Mouse (Mus musculus): ENCODE data around the gene Dusp1. TPM values are rescaled to one million over a fixed set of nuclear protein-coding genes. Genes with fewer than 3 reads are reported as not detected.

Gene Dusp1
- total RNA-seq, 2 experiments from 2014 or later, result 43.8 to 46.4 TPM

GRCm38 (mm10) chr17:26468102-26468894 lies 93.6 kb downstream of the Dusp1 start:
- DNase-seq (ENCODE audit: low spot score in 2 of 2), result no peak

GRCm38 (mm10) chr17:26467619-26468018 lies 94.3 kb downstream of the Dusp1 start:
- no peak for DNase-seq (ENCODE audit: low spot score in 2 of 2)

GRCm38 (mm10) chr17:26466741-26467150 lies 95.2 kb downstream of the Dusp1 start:
- peak; percentile 56 to 60 for DNase-seq (ENCODE audit: low spot score in 2 of 2)

GRCm38 (mm10) chr17:26464972-26465371 lies 97.0 kb downstream of the Dusp1 start:
- DNase-seq (ENCODE audit: low spot score in 2 of 2), result no peak

GRCm38 (mm10) chr17:26464481-26464880 lies 97.4 kb downstream of the Dusp1 start:
- no peak for DNase-seq (ENCODE audit: low spot score in 2 of 2)

- no peak for DNase-seq (ENCODE audit: low spot score in 2 of 2)
These were observed 97.9 kb downstream of the Dusp1 start for GRCm38 (mm10) chr17:26463984-26464383.

- DNase-seq (ENCODE audit: low spot score in 2 of 2), result no peak
These were observed 98.5 kb downstream of the Dusp1 start for GRCm38 (mm10) chr17:26463432-26463831.

GRCm38 (mm10) chr17:26462634-26463170 lies 99.2 kb downstream of the Dusp1 start:
- DNase-seq (ENCODE audit: low spot score in 2 of 2), result peak; percentile 49 to 65

- no peak for DNase-seq (ENCODE audit: low spot score in 2 of 2)
These were observed 103.9 kb downstream of the Dusp1 start for GRCm38 (mm10) chr17:26458049-26458448.

GRCm38 (mm10) chr17:26457506-26457905 lies 104.4 kb downstream of the Dusp1 start:
- DNase-seq (ENCODE audit: low spot score in 2 of 2), result no peak

Small RNA genes lying within 50 kb of the gene (microRNA-seq; reads per million reads assigned to microRNA genes)
- not detected for gene Gm22420

Other genes starting within 250 kb of the Dusp1 start
- 10 to 100 TPM; 55.6 to 57.4 TPM for gene Neurl1b, start 147.3 kb downstream of the Dusp1 start, total RNA-seq (2021)
- 100 to 1,000 TPM; 158 to 164 TPM for gene Ergic1, start 639 bp downstream of the Dusp1 start, total RNA-seq (2021)
- 100 to 1,000 TPM; 141 to 142 TPM for gene Atp6v0e, start 101.1 kb upstream of the Dusp1 start, total RNA-seq (2021)
- 10 to 100 TPM; 47.5 to 51.9 TPM for gene Crebrf, start 153.5 kb upstream of the Dusp1 start, total RNA-seq (2021)
- gene Bnip1, start 218.9 kb upstream of the Dusp1 start, total RNA-seq (2021), result 10 to 100 TPM; 37.8 to 38.3 TPM

All from adrenal gland, postnatal 4 days (tissue).